Mouse (Mus musculus) CH12.LX (cell line): ENCODE results near the gene Slc44a5. TPM values are rescaled to one million over a fixed set of nuclear protein-coding genes. Genes with fewer than 3 reads are reported as not detected.
A peak's percentile ranks its signal among the peaks of the same experiment; 100 is the strongest.

Experiments used
- DNase-seq: peaks from one replicate; pipeline ENCODE4 v3.0.0-alpha.2; 2013; ENCODE audit errors: extremely low read depth
- H3K27ac ChIP-seq: 2 replicates; pipeline ENCODE4 v1.5.1; 2012; ENCODE audit warnings: low read depth, mild to moderate bottlenecking, control low read depth, moderate library complexity; ENCODE audit not compliant: insufficient read depth
- H3K27me3 ChIP-seq: replicated peaks from 2 replicates; pipeline ENCODE3; 2012; ENCODE audit warnings: inconsistent platforms
- H3K36me3 ChIP-seq, 2 experiments: replicated peaks in 1 of 2; 2 replicates each; pipeline versions ENCODE3 to v1.6.1; 2012; ENCODE audit warnings: inconsistent platforms in 1 of 2, low read length in 1 of 2, mild to moderate bottlenecking in 1 of 2, mixed read lengths in 1 of 2, moderate library complexity in 1 of 2; ENCODE audit not compliant: control insufficient read depth in 1 of 2, insufficient read depth in 1 of 2
- H3K4me1 ChIP-seq, 2 experiments: 2 replicates each; pipeline ENCODE4 v1.6.1; 2012; ENCODE audit warnings: inconsistent platforms in 1 of 2, moderate library complexity in 1 of 2; ENCODE audit not compliant: insufficient read depth in 2 of 2, control insufficient read depth in 1 of 2
- H3K4me2 ChIP-seq: 2 replicates; pipeline ENCODE4 v1.6.1; 2012; ENCODE audit warnings: low read depth, mild to moderate bottlenecking, control low read depth; ENCODE audit not compliant: poor library complexity, insufficient read depth, severe bottlenecking
- H3K4me3 ChIP-seq, 3 experiments: fragments of 150-350 bp in 1 of 3; sonication (generic) in 1 of 3; replicated peaks in 1 of 3; 2 replicates each; pipeline versions ENCODE3 to v1.5.1; 2011 to 2012; ENCODE audit warnings: low read depth in 2 of 3, low read length in 2 of 3, mild to moderate bottlenecking in 2 of 3, moderate library complexity in 2 of 3, control low read depth in 1 of 3, improper control_type of control experiment in 1 of 3, inconsistent platforms in 1 of 3, mixed read lengths in 1 of 3; ENCODE audit not compliant: poor library complexity in 1 of 3
- H3K79me2 ChIP-seq: replicated peaks from 2 replicates; pipeline ENCODE4 v1.6.1; 2012; ENCODE audit warnings: mild to moderate bottlenecking, moderate library complexity; ENCODE audit not compliant: control insufficient read depth, poor library complexity, insufficient read depth, severe bottlenecking; ENCODE audit errors: extremely low read depth
- H3K9ac ChIP-seq: 2 replicates; pipeline ENCODE4 v1.6.1; 2012; ENCODE audit warnings: low read depth, mild to moderate bottlenecking, control low read depth, moderate library complexity; ENCODE audit not compliant: insufficient read depth
- H3K9me3 ChIP-seq: replicated peaks from 2 replicates; pipeline ENCODE3; 2012; ENCODE audit warnings: low read length, inconsistent platforms, mixed read lengths
- BHLHE40 ChIP-seq: IDR thresholded peaks from 2 replicates; pipeline ENCODE4 v1.6.1; 2011; ENCODE audit warnings: mild to moderate bottlenecking, low read depth, low read length, improper control_type of control experiment
- CHD1 ChIP-seq: IDR thresholded peaks from 2 replicates; pipeline ENCODE4 v1.6.1; 2012; ENCODE audit warnings: low read depth, low read length, improper control_type of control experiment, inconsistent platforms
- CTCF ChIP-seq, 2 experiments: IDR thresholded peaks in 1 of 2; conservative IDR thresholded peaks in 1 of 2; 2 replicates each; pipeline ENCODE4 v1.5.1; 2011 to 2012; ENCODE audit warnings: low read depth in 2 of 2, low read length in 2 of 2, improper control_type of control experiment in 1 of 2, inconsistent platforms in 1 of 2, mild to moderate bottlenecking in 1 of 2, moderate library complexity in 1 of 2
- E2F4 ChIP-seq: IDR thresholded peaks from 2 replicates; pipeline ENCODE4 v1.6.1; 2011; ENCODE audit warnings: low read depth, low read length, improper control_type of control experiment; ENCODE audit not compliant: insufficient replicate concordance
- ELF1 ChIP-seq: IDR thresholded peaks from 2 replicates; pipeline ENCODE4 v1.6.1; 2014; ENCODE audit warnings: low read depth, mild to moderate bottlenecking, inconsistent platforms, low read length, improper control_type of control experiment
- EP300 ChIP-seq: IDR thresholded peaks from 2 replicates; pipeline ENCODE4 v1.6.1; 2011; ENCODE audit warnings: low read length, improper control_type of control experiment
- ETS1 ChIP-seq: conservative IDR thresholded peaks from 2 replicates; pipeline ENCODE4 v1.6.1; 2012; ENCODE audit warnings: low read depth, mild to moderate bottlenecking, inconsistent platforms, low read length, improper control_type of control experiment, moderate library complexity
- GABPA ChIP-seq: IDR thresholded peaks from 2 replicates; pipeline ENCODE4 v1.6.1; 2012; ENCODE audit warnings: low read depth, low read length, improper control_type of control experiment, inconsistent platforms; ENCODE audit not compliant: insufficient replicate concordance
- IRF4 ChIP-seq: IDR thresholded peaks from 2 replicates; pipeline ENCODE4 v1.6.1; 2014; ENCODE audit warnings: low read depth, mild to moderate bottlenecking, inconsistent platforms, low read length, improper control_type of control experiment
- JUN ChIP-seq: IDR thresholded peaks from 2 replicates; pipeline ENCODE4 v1.6.1; 2011; ENCODE audit warnings: low read depth, mild to moderate bottlenecking, low read length, improper control_type of control experiment, moderate library complexity; ENCODE audit not compliant: insufficient read depth
- KAT2A ChIP-seq: IDR thresholded peaks from 2 replicates; pipeline ENCODE4 v1.6.1; 2012; ENCODE audit warnings: low read length, improper control_type of control experiment, inconsistent platforms; ENCODE audit not compliant: insufficient replicate concordance
- MAX ChIP-seq: IDR thresholded peaks from 2 replicates; pipeline ENCODE4 v1.6.1; 2011; ENCODE audit warnings: low read length, improper control_type of control experiment
- MXI1 ChIP-seq: IDR thresholded peaks from 2 replicates; pipeline ENCODE4 v1.6.1; 2011; ENCODE audit warnings: mild to moderate bottlenecking, low read depth, low read length, improper control_type of control experiment
- MYC ChIP-seq: IDR thresholded peaks from 2 replicates; pipeline ENCODE4 v1.6.1; 2011; ENCODE audit warnings: low read depth, mild to moderate bottlenecking, improper control_type of control experiment, low read length
- NRF1 ChIP-seq: IDR thresholded peaks from 2 replicates; pipeline ENCODE4 v1.6.1; 2014; ENCODE audit warnings: low read depth, mild to moderate bottlenecking, inconsistent platforms, low read length, improper control_type of control experiment, moderate library complexity
- PAX5 ChIP-seq: IDR thresholded peaks from 2 replicates; pipeline ENCODE4 v1.6.1; 2012; ENCODE audit warnings: low read length, inconsistent platforms, mixed read lengths
- POLR2A ChIP-seq: IDR thresholded peaks from 2 replicates; pipeline ENCODE4 v1.6.1; 2011; ENCODE audit warnings: low read depth, mild to moderate bottlenecking, improper control_type of control experiment, low read length
- POLR2AphosphoS2 ChIP-seq: IDR thresholded peaks from 2 replicates; pipeline ENCODE4 v1.6.1; 2011; ENCODE audit warnings: low read depth, low read length, improper control_type of control experiment
- RAD21 ChIP-seq: IDR thresholded peaks from 2 replicates; pipeline ENCODE4 v1.6.1; 2011; ENCODE audit warnings: low read depth, mild to moderate bottlenecking, low read length, improper control_type of control experiment, moderate library complexity
- RCOR1 ChIP-seq: conservative IDR thresholded peaks from 2 replicates; pipeline ENCODE4 v1.6.1; 2012; ENCODE audit warnings: low read depth, mild to moderate bottlenecking, inconsistent platforms, low read length, improper control_type of control experiment
- SIN3A ChIP-seq: IDR thresholded peaks from 2 replicates; pipeline ENCODE4 v1.6.1; 2012; ENCODE audit warnings: low read length, improper control_type of control experiment, inconsistent platforms
- SMC3 ChIP-seq: IDR thresholded peaks from 2 replicates; pipeline ENCODE4 v1.6.1; 2011; ENCODE audit warnings: low read depth, low read length, improper control_type of control experiment
- TBP ChIP-seq: conservative IDR thresholded peaks from 2 replicates; pipeline ENCODE4 v1.6.1; 2011; ENCODE audit warnings: low read depth, low read length, improper control_type of control experiment
- USF1 ChIP-seq: IDR thresholded peaks from 2 replicates; pipeline ENCODE4 v1.6.1; 2014; ENCODE audit warnings: low read depth, mild to moderate bottlenecking, inconsistent platforms, low read length, improper control_type of control experiment
- ZMIZ1 ChIP-seq: IDR thresholded peaks from 2 replicates; pipeline ENCODE4 v1.6.1; 2012; ENCODE audit warnings: low read depth, mild to moderate bottlenecking, inconsistent platforms, low read length, improper control_type of control experiment
- dilution Hi-C: fragments of 300-500 bp; cut with MboI; formaldehyde crosslinking; loops from 2 replicates; pipeline ENCODE4 v1.14.3; 2020; ENCODE audit warnings: low sequenced_read_pairs; ENCODE audit not compliant: extremely low pct_unique_long_range_greater_than_20kb, extremely low pct_ligation_motif_present
- in situ Hi-C: fragments of 300-500 bp; cut with MboI; formaldehyde crosslinking; loops from 3 replicates; pipeline ENCODE4 v1.14.3; 2019; ENCODE audit warnings: low sequenced_read_pairs, low pct_ligation_motif_present, low pct_unique_long_range_greater_than_20kb, mixed read lengths
- polyA plus RNA-seq: library from polyadenylated mRNA; unstranded; fragments of >175 nt; gene quantifications from 2 replicates; pipeline ENCODE4 v1.2.1, GENCODE M21; 2012; ENCODE audit warnings: low read depth; ENCODE audit not compliant: insufficient read length
- total RNA-seq, 2 experiments: library from RNA; depleted of rRNA; stranded (reverse); fragments of 300-350 nt in 1 of 2; fragments of >200 nt in 1 of 2; gene quantifications; 2 replicates each; pipeline ENCODE4 v1.2.3; 2012 to 2014

Gene Slc44a5
- total and polyA plus RNA-seq, 3 experiments: not detected

GRCm38 (mm10) chr3:153929526-153929925, 43.7 kb upstream of the Slc44a5 start:
- TF ChIP-seq BHLHE40 (no peak), JUN (no peak), ELF1 (no peak), NRF1 (no peak), IRF4 (no peak), MYC (no peak), ZMIZ1 (no peak), RCOR1 (no peak), SMC3 (no peak), MXI1 (no peak), CTCF (conservative IDR thresholded peaks at IDR 0.05 in 1 of 2, IDR thresholded peaks at IDR 0.05 in 1 of 2; ENCODE audit: low read depth in 2 of 2, low read length in 2 of 2) (no peak), E2F4 (no peak), GABPA (no peak), MAX (no peak), PAX5 (no peak), TBP (no peak), USF1 (no peak), EP300 (no peak), POLR2AphosphoS2 (no peak)
- TF ChIP-seq, all 38 proteins: peak for 0
- Histone ChIP-seq H3K4me1 (peaks cover 0 to 14% of the 10 kb centered on the region in 2 experiments; a peak in 2 of 4 replicates), H3K4me3 (no peak overlapping the region), H3K27ac (no peak overlapping the region), H3K36me3 (peaks cover 63 to 85% of the 10 kb centered on the region in 2 experiments), H3K4me2 (no peak overlapping the region), H3K79me2 (no peaks in the 10 kb centered on the region; the same call in 1 of the 2 replicates), H3K9me3 (no peaks in the 10 kb centered on the region), H3K9ac (no peak overlapping the region), H3K27me3 (no peaks in the 10 kb centered on the region)
- in situ Hi-C loops (no loop called here), dilution Hi-C loops (no loop called here)
- DNase-seq: peak; percentile 57

- H3K36me3 ChIP-seq: peaks cover 70 to 86% of the 10 kb centered on the region in 2 experiments
- TF ChIP-seq POLR2A (no peak), GABPA (no peak), POLR2AphosphoS2 (no peak), IRF4 (no peak), SMC3 (no peak), CHD1 (no peak), NRF1 (no peak), USF1 (no peak), RAD21 (no peak), JUN (no peak), TBP (no peak), ETS1 (no peak), KAT2A (no peak), RCOR1 (no peak), BHLHE40 (no peak), CTCF (conservative IDR thresholded peaks at IDR 0.05 in 1 of 2, IDR thresholded peaks at IDR 0.05 in 1 of 2; ENCODE audit: low read depth in 2 of 2, low read length in 2 of 2) (no peak), SIN3A (no peak)
These were observed 40.8 kb upstream of the Slc44a5 start for GRCm38 (mm10) chr3:153932461-153932860.

More at GRCm38 (mm10) chr3:153932461-153932860, 40.8 kb upstream of the Slc44a5 start:
- Histone ChIP-seq H3K4me3 (no peak overlapping the region), H3K27ac (no peak overlapping the region), H3K27me3 (no peaks in the 10 kb centered on the region), H3K9me3 (no peaks in the 10 kb centered on the region), H3K9ac (no peak overlapping the region), H3K4me1 (peaks cover 0 to 26% of the 10 kb centered on the region in 2 experiments; a peak in 2 of 4 replicates), H3K79me2 (no peaks in the 10 kb centered on the region; the same call in 1 of the 2 replicates), H3K4me2 (no peak overlapping the region)
- dilution Hi-C loops: no loop called here
- no peak for DNase-seq
- in situ Hi-C loops: no loop called here
